Mouse (Mus musculus): Measurements from ENCODE around the gene Tmc4.

- TF ChIP-seq CTCF (IDR thresholded peaks at IDR 0.05; ENCODE audit: low read depth, low read length): no peak
- no peak for TF ChIP-seq EP300 (IDR thresholded peaks at IDR 0.05; ENCODE audit: insufficient read depth, low read depth, low read length)
- no peak for TF ChIP-seq POLR2A (IDR thresholded peaks at IDR 0.05; ENCODE audit: insufficient read depth, low read length)
Observed at GRCm38 (mm10) chr7:3643412-3643811, 33.9 kb downstream of the Tmc4 start.
